Mouse (Mus musculus) lung, embryonic 16.5 days (tissue): ENCODE results near the gene Fbxo21. TPM values are rescaled to one million over a fixed set of nuclear protein-coding genes. Genes with fewer than 3 reads are reported as not detected.

Experiments used
- ATAC-seq: fragments of 200-750 bp; cut with Nextera tagmentation; 2 replicates; pipeline ENCODE4 v1.8.0; 2017; ENCODE audit warnings: low read depth, mild to moderate bottlenecking, moderate library complexity
- H3K27ac ChIP-seq: fragments of 300-500 bp; sonication (generic); 2 replicates; pipeline ENCODE4 v1.5.1; 2014; ENCODE audit warnings: mild to moderate bottlenecking, control low read depth, low read length
- H3K27me3 ChIP-seq: fragments of 300-500 bp; sonication (generic); 2 replicates; pipeline ENCODE4 v1.6.1; 2014; ENCODE audit warnings: low read depth, low read length, mixed read lengths; ENCODE audit not compliant: control insufficient read depth, insufficient read depth
- H3K36me3 ChIP-seq: fragments of 300-500 bp; sonication (generic); 2 replicates; pipeline ENCODE4 v1.6.1; 2014; ENCODE audit warnings: low read length; ENCODE audit not compliant: control insufficient read depth, insufficient read depth
- H3K4me1 ChIP-seq: fragments of 300-500 bp; sonication (generic); replicated peaks from 2 replicates; pipeline ENCODE4 v1.6.1; 2014; ENCODE audit warnings: low read length, mixed read lengths; ENCODE audit not compliant: control insufficient read depth, insufficient read depth
- H3K4me2 ChIP-seq: fragments of 300-500 bp; sonication (generic); 2 replicates; pipeline ENCODE4 v1.6.1; 2014; ENCODE audit warnings: low read depth, low read length, control low read depth
- H3K4me3 ChIP-seq: fragments of 300-500 bp; sonication (generic); 2 replicates; pipeline ENCODE4 v1.5.1; 2014; ENCODE audit warnings: mild to moderate bottlenecking, low read length, control low read depth
- H3K9ac ChIP-seq: fragments of 300-500 bp; sonication (generic); 2 replicates; pipeline ENCODE4 v1.6.1; 2014; ENCODE audit warnings: low read length, control low read depth
- H3K9me3 ChIP-seq: fragments of 300-500 bp; sonication (generic); 2 replicates; pipeline ENCODE4 v1.6.1; 2016; ENCODE audit warnings: low read length; ENCODE audit not compliant: control insufficient read depth
- WGBS: fragments of 180-500 bp; shearing (Covaris S2); extraction: QIAGEN DNeasy Blood & Tissue Kit; methylation state at CpG from one replicate; pipeline ENCODE4 v1.1.7; 2014; 5-methylcytosine and 5-hydroxymethylcytosine counted together
- polyA plus RNA-seq: library from polyadenylated mRNA; unstranded; fragments of >200 nt; fragmentation: Nextera tagmentation; extraction: Ambion mirVana; gene quantifications from 2 replicates; pipeline ENCODE4 v1.2.1, GENCODE M21; 2015

The Fbxo21 gene
- polyA plus RNA-seq, 1 experiment from 2014 or later, result 48.2 TPM

DNA sequence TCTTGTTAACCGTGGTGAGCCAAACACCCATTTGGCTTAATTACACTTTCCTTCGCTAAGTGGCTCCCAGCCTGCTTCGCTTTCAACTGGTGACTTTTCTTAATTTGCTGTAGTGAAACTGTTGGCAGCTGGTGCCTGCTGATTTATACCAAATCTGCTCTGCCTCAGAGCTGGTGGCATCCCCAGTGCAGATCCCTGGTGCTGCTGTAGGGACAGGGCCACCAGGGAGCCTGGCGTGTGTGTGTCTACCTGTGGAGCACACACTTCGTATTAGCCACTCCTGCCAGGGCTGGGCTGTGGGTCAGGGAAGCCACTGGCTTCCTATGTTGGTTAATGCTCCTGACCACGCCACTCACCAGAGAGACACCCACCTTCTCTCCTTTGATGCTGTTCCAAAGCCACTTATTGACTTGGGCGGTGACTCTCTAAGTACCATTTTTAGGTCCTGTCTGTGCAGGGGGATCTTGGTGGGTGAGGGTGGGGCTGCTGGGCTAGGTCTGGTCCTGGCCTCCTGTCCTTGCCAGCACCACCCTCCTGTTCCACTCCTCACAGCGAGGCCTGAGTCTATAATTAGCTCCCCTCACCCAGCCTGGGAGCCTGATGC lies 81.1 kb downstream of the Fbxo21 start:
- Histone ChIP-seq H3K4me2 (no peak overlapping the region), H3K4me3 (no peak overlapping the region), H3K9ac (no peak overlapping the region), H3K27me3 (no peaks in the 10 kb centered on the region), H3K4me1 (peaks cover 10% of the 10 kb centered on the region), H3K36me3 (no peaks in the 10 kb centered on the region), H3K27ac (peak overlapping the region; percentile 39), H3K9me3 (no peaks in the 10 kb centered on the region)
- WGBS, result 38% methylated on average over 8 of the region's 8 CpGs
- peak; percentile 71 for ATAC-seq

DNA sequence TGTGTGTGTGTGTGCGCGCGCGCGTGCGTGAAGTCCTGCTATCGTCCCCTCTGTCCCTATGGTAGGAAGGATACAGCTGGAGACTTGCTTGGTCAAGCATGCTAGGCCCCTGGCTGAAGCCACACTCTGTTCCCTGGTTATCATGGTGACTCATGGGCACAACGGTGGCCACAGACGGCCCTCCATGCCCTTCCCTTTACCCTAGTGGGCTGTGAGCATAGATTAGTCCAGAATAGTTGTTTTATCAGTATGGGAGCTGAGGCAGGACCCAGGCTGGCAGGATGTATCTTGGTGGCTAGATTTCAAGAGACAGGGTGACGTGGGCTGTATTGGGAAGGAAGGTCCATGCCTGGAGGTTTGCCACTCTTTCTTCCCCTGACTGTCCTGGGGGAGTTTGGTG lies 82.3 kb downstream of the Fbxo21 start:
- WGBS, result 82% methylated on average over 10 of the region's 10 CpGs
- ATAC-seq, result no peak
- H3K27ac ChIP-seq, result no peak overlapping the region
- H3K4me3 ChIP-seq, result no peak overlapping the region
- H3K4me2 ChIP-seq, result no peak overlapping the region
- peaks cover 10% of the 10 kb centered on the region for H3K4me1 ChIP-seq
- no peaks in the 10 kb centered on the region for H3K9me3 ChIP-seq
- no peaks in the 10 kb centered on the region for H3K36me3 ChIP-seq
- H3K9ac ChIP-seq, result no peak overlapping the region
- H3K27me3 ChIP-seq, result no peaks in the 10 kb centered on the region

DNA sequence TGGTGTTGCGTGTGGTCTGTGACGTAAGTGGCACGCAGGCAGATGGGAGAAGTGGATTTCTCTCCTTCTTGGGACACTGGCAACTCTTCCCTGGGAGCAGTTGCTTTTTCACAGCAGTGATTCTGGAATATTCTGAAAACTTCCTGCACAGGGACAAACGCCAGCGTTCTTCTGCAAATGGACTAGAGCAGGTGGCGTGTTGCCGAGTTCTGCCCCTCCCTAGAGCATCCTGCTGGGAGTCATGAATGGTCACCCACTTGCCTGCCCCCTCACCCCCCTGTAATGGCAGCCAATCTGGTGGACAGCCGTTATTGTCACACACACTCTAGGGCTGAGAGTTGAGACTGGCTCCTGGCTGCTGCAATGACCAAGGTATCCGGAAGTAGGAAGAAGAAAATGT lies 83.1 kb downstream of the Fbxo21 start:
- Histone ChIP-seq H3K27me3 (no peaks in the 10 kb centered on the region), H3K9ac (no peak overlapping the region), H3K4me1 (peaks cover 10% of the 10 kb centered on the region), H3K27ac (no peak overlapping the region), H3K4me2 (no peak overlapping the region), H3K9me3 (no peaks in the 10 kb centered on the region), H3K4me3 (no peak overlapping the region), H3K36me3 (no peaks in the 10 kb centered on the region)
- WGBS, result 82% methylated on average over 9 of the region's 9 CpGs
- no peak for ATAC-seq

Other genes with a start within 250 kb of the Fbxo21 start
- 0.10 and 0.20 TPM in 2 replicates for gene Nos1, start 195.7 kb upstream of the Fbxo21 start, polyA plus RNA-seq
- 8.6 and 9.9 TPM in 2 replicates for gene Tesc, start 51.0 kb downstream of the Fbxo21 start, polyA plus RNA-seq
- gene Fbxw8, start 178.7 kb downstream of the Fbxo21 start, polyA plus RNA-seq, result 26.0 and 26.7 TPM in 2 replicates
- 0.08 and 0.10 TPM in 2 replicates for gene Hrk, start 187.9 kb downstream of the Fbxo21 start, polyA plus RNA-seq